7 mouse cellular contexts compared by ENCODE assay signal in the genomic region with DNA sequence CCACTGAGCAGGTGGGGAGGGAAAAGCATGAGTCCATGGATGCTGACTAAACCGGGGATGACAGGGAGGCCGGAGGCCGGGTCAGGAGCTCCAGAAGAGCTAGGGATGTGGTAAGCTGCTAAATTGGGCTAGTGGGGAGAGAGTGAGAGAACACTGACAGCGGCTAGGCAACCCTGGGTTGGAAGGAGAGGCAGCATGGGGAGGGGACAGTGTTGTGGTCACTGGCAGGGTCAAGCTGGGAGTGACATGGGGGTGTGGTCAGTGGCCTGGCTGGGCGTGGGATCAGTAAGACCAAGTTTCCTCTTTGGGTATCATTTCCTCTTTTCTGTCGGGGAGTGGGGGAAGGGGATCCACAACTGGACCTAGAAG. TPM values are rescaled to one million over a fixed set of nuclear protein-coding genes. Genes with fewer than 3 reads are reported as not detected.
DNase-seq lines count a peak whose midpoint lies in the region; ATAC-seq and TF ChIP-seq lines count a peak whose summit lies in the region.

No protein-coding gene starts in this region.

- H3K36me3 ChIP-seq in E14TG2a.4 (ENCODE audit: insufficient read depth, low read length): peaks cover 47% of the 10 kb centered on the region
- peaks cover 14% of the 10 kb centered on the region for H3K36me3 ChIP-seq in heart, adult 2 months (ENCODE audit: control insufficient read depth, insufficient read depth, low read length)
- peaks cover 23% of the 10 kb centered on the region for H3K36me3 ChIP-seq in lung, embryonic 14.5 days (ENCODE audit: insufficient read depth)

- TF ChIP-seq POLR2A in heart, adult 2 months (IDR thresholded peaks at IDR 0.05; ENCODE audit: insufficient read depth, low read depth, low read length): 0 out of 2 replicates have a peak, but pooled peaks have one; percentile 14

- H3K4me2 ChIP-seq in lung, embryonic 14.5 days: peak overlapping the region; percentile 92

- peak overlapping the region; percentile 70 for H3K4me3 ChIP-seq in E14TG2a.4 (replicated peaks; ENCODE audit: low read length)
- H3K4me3 ChIP-seq in heart, adult 2 months: peak overlapping the region; percentile 33
- H3K4me3 ChIP-seq in lung, embryonic 14.5 days (ENCODE audit: low read depth, low read length): peak overlapping the region; percentile 85

- peaks cover 77% of the 10 kb centered on the region for H3K4me1 ChIP-seq in E14TG2a.4 (replicated peaks; ENCODE audit: low read depth, low read length)
- H3K4me1 ChIP-seq in heart, adult 2 months (ENCODE audit: control insufficient read depth, insufficient read depth, low read length): peaks cover 30% of the 10 kb centered on the region
- peaks cover 35% of the 10 kb centered on the region for H3K4me1 ChIP-seq in lung, embryonic 14.5 days (ENCODE audit: insufficient read depth)

- peaks cover 7% of the 10 kb centered on the region for H3K79me2 ChIP-seq in heart, adult 2 months (replicated peaks; ENCODE audit: control insufficient read depth, insufficient read depth, low read length)

- H3K9me3 ChIP-seq in E14TG2a.4 (ENCODE audit: low read length): no peaks in the 10 kb centered on the region
- no peaks in the 10 kb centered on the region for H3K9me3 ChIP-seq in lung, embryonic 14.5 days (ENCODE audit: low read depth, low read length)

- 2% methylated on average over 6 of the region's 6 CpGs for WGBS in heart, adult 2 months
- WGBS in lung, embryonic 14.5 days: 20% methylated on average over 6 of the region's 6 CpGs

- DNase-seq in adrenal gland, postnatal 10 days: peak; percentile 65
- DNase-seq in heart, adult 2 months: peak; percentile 66 to 79
- DNase-seq in kidney, adult 18-20 months: peak; percentile 50
- peak; percentile 40 for DNase-seq in lung, embryonic 14.5 days
- DNase-seq in skeletal muscle tissue, adult 2 months (ENCODE audit: low read depth, low spot score): peak; percentile 60
- no peak for DNase-seq in T-cell, adult 2 months (ENCODE audit: low spot score)

- H3K27ac ChIP-seq in heart, adult 2 months: peak overlapping the region; percentile 98
- H3K27ac ChIP-seq in lung, embryonic 14.5 days (ENCODE audit: low read depth): peak overlapping the region; percentile 99

- no peak for ATAC-seq in lung, embryonic 14.5 days (ENCODE audit: insufficient read depth)

- peak overlapping the region; percentile 18 for H3K9ac ChIP-seq in heart, adult 2 months (ENCODE audit: low read depth, low read length)
- H3K9ac ChIP-seq in lung, embryonic 14.5 days: peak overlapping the region; percentile 96

- no peaks in the 10 kb centered on the region for H3K27me3 ChIP-seq in E14TG2a.4 (ENCODE audit: insufficient read depth, low read length)
- no peaks in the 10 kb centered on the region for H3K27me3 ChIP-seq in heart, adult 2 months (ENCODE audit: control insufficient read depth, insufficient read depth, low read length)
- H3K27me3 ChIP-seq in lung, embryonic 14.5 days (ENCODE audit: insufficient read depth, low read length): no peaks in the 10 kb centered on the region

- TF ChIP-seq EP300 in heart, adult 2 months (IDR thresholded peaks at IDR 0.05; ENCODE audit: insufficient read depth, low read depth, low read length): no peak

- intact Hi-C loops in heart, adult 2 months (cut with DNase I): loop anchor here (5.0 kb wide), 2 partner anchors 68 to 97 kb away; a partner anchor contains a TSS

- TF ChIP-seq CTCF in E14TG2a.4 (conservative IDR thresholded peaks at IDR 0.05; ENCODE audit: low read length): no peak
- TF ChIP-seq CTCF in heart, adult 2 months (IDR thresholded peaks at IDR 0.05): no peak
- TF ChIP-seq CTCF in lung, embryonic 14.5 days (IDR thresholded peaks at IDR 0.05; ENCODE audit: low read depth): no peak

RNA-seq across cellular contexts. Expression of a gene that starts 1.9 kb away (rescaled TPM):
- 100 to 1,000 TPM in 1 of 2 experiments, 10 to 100 TPM in 1; 90.4 to 108 TPM for total RNA-seq in adrenal gland, postnatal 10 days (2021)
- 10 to 100 TPM; 44.0 to 46.5 TPM for total RNA-seq in heart, adult 2 months (2021)
- polyA plus RNA-seq in heart, adult 2 months (2012; rRNA removed): 29.8 and 36.8 TPM in 2 replicates
- 47.2 and 52.8 TPM in 2 replicates for polyA plus RNA-seq in lung, embryonic 14.5 days (2014; fragmentation: Nextera tagmentation; extraction: Ambion mirVana)

RNA-seq across cellular contexts. Expression of a gene that starts 2.3 kb away (rescaled TPM):
- total RNA-seq in adrenal gland, postnatal 10 days (2021): 100 to 1,000 TPM; 171 to 192 TPM
- 100 to 1,000 TPM; 105 to 109 TPM for total RNA-seq in heart, adult 2 months (2021)
- polyA plus RNA-seq in heart, adult 2 months (2012; rRNA removed): 53.1 and 67.0 TPM in 2 replicates
- 84.9 and 93.8 TPM in 2 replicates for polyA plus RNA-seq in lung, embryonic 14.5 days (2014; fragmentation: Nextera tagmentation; extraction: Ambion mirVana)

RNA-seq across cellular contexts. Expression of a gene that starts 18.3 kb away (rescaled TPM):
- 10 to 100 TPM; 41.7 to 54.1 TPM for total RNA-seq in adrenal gland, postnatal 10 days (2021)
- total RNA-seq in heart, adult 2 months (2021): 10 to 100 TPM; 29.4 to 31.7 TPM
- polyA plus RNA-seq in heart, adult 2 months (2012; rRNA removed): 38.1 and 47.5 TPM in 2 replicates
- polyA plus RNA-seq in lung, embryonic 14.5 days (2014; fragmentation: Nextera tagmentation; extraction: Ambion mirVana): 28.2 and 31.9 TPM in 2 replicates

RNA-seq across cellular contexts. Expression of a gene that starts 18.4 kb away (rescaled TPM):
- 10 to 100 TPM; 10.5 to 15.4 TPM for total RNA-seq in adrenal gland, postnatal 10 days (2021)
- 10 to 100 TPM; 11.5 to 13.2 TPM for total RNA-seq in heart, adult 2 months (2021)
- polyA plus RNA-seq in heart, adult 2 months (2012; rRNA removed): 18.2 and 27.4 TPM in 2 replicates
- polyA plus RNA-seq in lung, embryonic 14.5 days (2014; fragmentation: Nextera tagmentation; extraction: Ambion mirVana): 18.6 and 19.3 TPM in 2 replicates

RNA-seq across cellular contexts. Expression of a gene that starts 24.1 kb away (rescaled TPM):
- 1 to 10 TPM; 1.8 to 1.9 TPM for total RNA-seq in adrenal gland, postnatal 10 days (2021)
- total RNA-seq in heart, adult 2 months (2021): under 1 TPM; 0.52 to 0.57 TPM
- polyA plus RNA-seq in heart, adult 2 months (2012; rRNA removed): 0.62 and 0.67 TPM in 2 replicates
- not detected in 2 replicates for polyA plus RNA-seq in lung, embryonic 14.5 days (2014; fragmentation: Nextera tagmentation; extraction: Ambion mirVana)

Comparison
In these comparisons a context has a peak if more than half of its experiments do, and no peak if none do; other contexts are left out.
1. H3K4me3 ChIP-seq: peak in every context shown above with its lines; median percentile 85 in lung, embryonic 14.5 days; 70 in E14TG2a.4; 33 in heart, adult 2 months.